Mouse (Mus musculus): Measurements from ENCODE around the gene Zfp78. TPM values are rescaled to one million over a fixed set of nuclear protein-coding genes. Genes with fewer than 3 reads are reported as not detected.

Gene Zfp78
- total RNA-seq, 2 experiments from 2014 or later, result 4.7 to 5.0 TPM

- TF ChIP-seq CTCF (conservative IDR thresholded peaks at IDR 0.05), result no peak
- DNase-seq (ENCODE audit: low spot score in 2 of 2), result peak; percentile 31 to 51
- H3K27ac ChIP-seq, result peak overlapping the region; percentile 71
- peak overlapping the region; percentile 58 for H3K4me3 ChIP-seq
These were observed 51.8 kb downstream of the Zfp78 start for GRCm38 (mm10) chr7:6414626-6415441.

- Histone ChIP-seq H3K27ac (peak overlapping the region; percentile 71), H3K4me3 (peak overlapping the region; percentile 58)
- DNase-seq (ENCODE audit: low spot score in 2 of 2), result no peak
- no peak for TF ChIP-seq CTCF (conservative IDR thresholded peaks at IDR 0.05)
These were observed 52.3 kb downstream of the Zfp78 start for GRCm38 (mm10) chr7:6415442-6415787.

GRCm38 (mm10) chr7:6419894-6420293 is 56.8 kb downstream of the Zfp78 start:
- Histone ChIP-seq H3K4me3 (no peak overlapping the region), H3K27ac (no peak overlapping the region)
- no peak for TF ChIP-seq CTCF (conservative IDR thresholded peaks at IDR 0.05)
- no peak for DNase-seq (ENCODE audit: low spot score in 2 of 2)

GRCm38 (mm10) chr7:6429381-6429780 is 66.3 kb downstream of the Zfp78 start:
- H3K4me3 ChIP-seq, result no peak overlapping the region
- peak; percentile 57 for TF ChIP-seq CTCF (conservative IDR thresholded peaks at IDR 0.05)
- no peak overlapping the region for H3K27ac ChIP-seq
- DNase-seq (ENCODE audit: low spot score in 2 of 2), result no peak

- Histone ChIP-seq H3K27ac (no peak overlapping the region), H3K4me3 (no peak overlapping the region)
- peak; percentile 74 for TF ChIP-seq CTCF (conservative IDR thresholded peaks at IDR 0.05)
- DNase-seq (ENCODE audit: low spot score in 2 of 2), result no peak
These were observed 67.3 kb downstream of the Zfp78 start for GRCm38 (mm10) chr7:6430342-6430741.

Other genes with a start within 250 kb of the Zfp78 start
- 10 to 100 TPM; 26.2 to 27.3 TPM for gene Zfp787, start 207.3 kb upstream of the Zfp78 start, total RNA-seq (2021)
- 10 to 100 TPM; 55.8 to 57.2 TPM for gene Zfp444, start 191.1 kb upstream of the Zfp78 start, total RNA-seq (2021)
- not detected for gene Galp, start 166.2 kb upstream of the Zfp78 start, total RNA-seq (2021)
- not detected for gene Zscan5b, start 141.0 kb upstream of the Zfp78 start, total RNA-seq (2021)
- not detected for gene Epp13, start 110.6 kb upstream of the Zfp78 start, total RNA-seq (2021)
- 10 to 100 TPM; 17.8 to 18.3 TPM for gene Zfp667, start 76.7 kb upstream of the Zfp78 start, total RNA-seq (2021)
- 10 to 100 TPM; 13.3 to 14.4 TPM for gene Zfp583, start 32.0 kb upstream of the Zfp78 start, total RNA-seq (2021)
- gene Gm3854, start 19.5 kb upstream of the Zfp78 start, total RNA-seq (2021), result 1 to 10 TPM; 7.1 to 8.3 TPM
- gene Zfp28, start 20.0 kb downstream of the Zfp78 start, total RNA-seq (2021), result 1 to 10 TPM; 6.7 to 9.6 TPM
- gene Smim17, start 35.4 kb downstream of the Zfp78 start, total RNA-seq (2021), result 10 to 100 TPM; 19.7 to 24.1 TPM
- under 1 TPM; 0.25 to 0.54 TPM for gene Gm20715, start 47.0 kb downstream of the Zfp78 start, total RNA-seq (2021)
- 1 to 10 TPM; 1.2 to 2.0 TPM for gene Olfr1344, start 75.4 kb downstream of the Zfp78 start, total RNA-seq (2021)
- gene Olfr1336, start 92.9 kb downstream of the Zfp78 start, total RNA-seq (2021), result under 1 TPM in 1 of 2 experiments, not detected in 1; 0.08 TPM
- gene Olfr1346, start 103.8 kb downstream of the Zfp78 start, total RNA-seq (2021), result not detected
- gene Olfr5, start 123.7 kb downstream of the Zfp78 start, total RNA-seq (2021), result not detected
- not detected for gene Olfr1347, start 136.5 kb downstream of the Zfp78 start, total RNA-seq (2021)
- gene Olfr1348, start 145.5 kb downstream of the Zfp78 start, total RNA-seq (2021), result not detected
- not detected for gene Olfr1349, start 159.7 kb downstream of the Zfp78 start, total RNA-seq (2021)
- not detected for gene Olfr1350, start 201.6 kb downstream of the Zfp78 start, total RNA-seq (2021)

Data from layer of hippocampus, adult 2 months (tissue).